Mouse (Mus musculus) Muller cell, postnatal 12 days (primary cell): ENCODE measurements at regions not wholly inside any gene's neighbourhood (a gene's known extent, or its start where the extent isn't known, plus 50 kb on each side); places are given as distances from the start of the nearest gene placed in this dataset.

Source experiments
- DNase-seq: peaks from one replicate; pipeline ENCODE4 v3.0.0-alpha.2; 2015; ENCODE audit errors: inconsistent ontology term

- no peak for DNase-seq
These were observed 60.8 kb downstream of the Rpusd4 start for GRCm38 (mm10) chr9:35328503-35328902.

GRCm38 (mm10) chr9:35330386-35330785 is 62.7 kb downstream of the Rpusd4 start:
- no peak for DNase-seq

GRCm38 (mm10) chr9:35331241-35331680 is 63.6 kb downstream of the Rpusd4 start:
- DNase-seq, result peak; percentile 95

- DNase-seq, result no peak
These were observed 65.3 kb downstream of the Rpusd4 start for GRCm38 (mm10) chr9:35332688-35333630.

- peak; percentile 64 for DNase-seq
These were observed 66.0 kb downstream of the Rpusd4 start for GRCm38 (mm10) chr9:35333631-35334005.

GRCm38 (mm10) chr9:35334536-35334935 is 66.9 kb downstream of the Rpusd4 start:
- DNase-seq, result no peak

- peak; percentile 60 for DNase-seq
These were observed 67.5 kb downstream of the Rpusd4 start for GRCm38 (mm10) chr9:35335181-35335580.

- DNase-seq, result peak; percentile 95
These were observed 68.4 kb downstream of the Rpusd4 start for GRCm38 (mm10) chr9:35335888-35336700.

- DNase-seq, result no peak
These were observed 69.0 kb downstream of the Rpusd4 start for GRCm38 (mm10) chr9:35336701-35337055.

- DNase-seq, result no peak
These were observed 71.2 kb downstream of the Rpusd4 start for GRCm38 (mm10) chr9:35338858-35339257.

- DNase-seq, result no peak
These were observed 72.0 kb downstream of the Rpusd4 start for GRCm38 (mm10) chr9:35339492-35340262.

GRCm38 (mm10) chr9:35340263-35340573 is 72.6 kb downstream of the Rpusd4 start:
- DNase-seq, result no peak

GRCm38 (mm10) chr9:35340811-35341210 is 73.1 kb downstream of the Rpusd4 start:
- DNase-seq, result no peak

- DNase-seq, result no peak
These were observed 73.7 kb downstream of the Rpusd4 start for GRCm38 (mm10) chr9:35341386-35341785.

- peak; percentile 75 for DNase-seq
These were observed 74.8 kb downstream of the Rpusd4 start for GRCm38 (mm10) chr9:35342436-35342835.

- DNase-seq, result no peak
These were observed 75.7 kb downstream of the Rpusd4 start for GRCm38 (mm10) chr9:35343336-35343735.

GRCm38 (mm10) chr9:35344374-35344773 is 76.6 kb upstream of the Cdon start:
- no peak for DNase-seq

- DNase-seq, result no peak
These were observed 74.5 kb upstream of the Cdon start for GRCm38 (mm10) chr9:35346378-35346777.

- DNase-seq, result no peak
These were observed 70.8 kb upstream of the Cdon start for GRCm38 (mm10) chr9:35350046-35350552.

GRCm38 (mm10) chr9:35351576-35351975 is 69.4 kb upstream of the Cdon start:
- no peak for DNase-seq

- DNase-seq, result no peak
These were observed 66.2 kb upstream of the Cdon start for GRCm38 (mm10) chr9:35354652-35355130.

GRCm38 (mm10) chr9:35359699-35360098 is 61.2 kb upstream of the Cdon start:
- no peak for DNase-seq
